Mouse (Mus musculus) ES-E14 (cell line): Measurements from ENCODE around the gene Add3.

Experiments
- MAFK ChIP-seq: IDR thresholded peaks from 2 replicates; pipeline ENCODE4 v1.6.1; 2014; ENCODE audit warnings: mild to moderate bottlenecking, low read depth, low read length, inconsistent platforms; ENCODE audit not compliant: insufficient read depth
- ZC3H11A ChIP-seq: IDR thresholded peaks from 2 replicates; pipeline ENCODE4 v1.6.1; 2012; ENCODE audit warnings: low read depth, mild to moderate bottlenecking, inconsistent platforms, low read length, borderline replicate concordance
- ZNF384 ChIP-seq: IDR thresholded peaks from 2 replicates; pipeline ENCODE4 v1.6.1; 2012; ENCODE audit warnings: low read depth, low read length, inconsistent platforms

DNA sequence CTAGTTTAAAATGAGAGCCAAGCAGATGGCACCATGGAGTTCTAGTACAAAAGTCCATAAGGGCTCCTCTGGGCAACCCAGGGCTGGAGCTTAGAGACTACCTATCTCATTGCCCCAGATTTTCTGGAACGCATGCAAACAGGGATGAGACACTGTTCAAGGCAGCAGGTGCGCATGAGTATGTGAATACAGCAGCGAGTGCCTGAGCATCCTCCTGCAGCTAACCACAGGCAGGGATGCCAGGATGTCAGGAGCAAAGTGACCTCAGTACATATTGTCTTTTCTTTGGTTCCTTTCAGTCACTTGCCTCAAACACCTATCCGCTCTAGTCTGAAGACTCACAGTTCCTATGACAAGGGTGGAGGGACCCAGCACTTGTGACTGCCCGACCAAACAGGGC is 49.6 kb upstream of the Add3 start:
- TF ChIP-seq MAFK (no peak), ZC3H11A (no peak), ZNF384 (no peak)
